Mouse (Mus musculus): ENCODE measurements around the gene Pbx1.

DNA sequence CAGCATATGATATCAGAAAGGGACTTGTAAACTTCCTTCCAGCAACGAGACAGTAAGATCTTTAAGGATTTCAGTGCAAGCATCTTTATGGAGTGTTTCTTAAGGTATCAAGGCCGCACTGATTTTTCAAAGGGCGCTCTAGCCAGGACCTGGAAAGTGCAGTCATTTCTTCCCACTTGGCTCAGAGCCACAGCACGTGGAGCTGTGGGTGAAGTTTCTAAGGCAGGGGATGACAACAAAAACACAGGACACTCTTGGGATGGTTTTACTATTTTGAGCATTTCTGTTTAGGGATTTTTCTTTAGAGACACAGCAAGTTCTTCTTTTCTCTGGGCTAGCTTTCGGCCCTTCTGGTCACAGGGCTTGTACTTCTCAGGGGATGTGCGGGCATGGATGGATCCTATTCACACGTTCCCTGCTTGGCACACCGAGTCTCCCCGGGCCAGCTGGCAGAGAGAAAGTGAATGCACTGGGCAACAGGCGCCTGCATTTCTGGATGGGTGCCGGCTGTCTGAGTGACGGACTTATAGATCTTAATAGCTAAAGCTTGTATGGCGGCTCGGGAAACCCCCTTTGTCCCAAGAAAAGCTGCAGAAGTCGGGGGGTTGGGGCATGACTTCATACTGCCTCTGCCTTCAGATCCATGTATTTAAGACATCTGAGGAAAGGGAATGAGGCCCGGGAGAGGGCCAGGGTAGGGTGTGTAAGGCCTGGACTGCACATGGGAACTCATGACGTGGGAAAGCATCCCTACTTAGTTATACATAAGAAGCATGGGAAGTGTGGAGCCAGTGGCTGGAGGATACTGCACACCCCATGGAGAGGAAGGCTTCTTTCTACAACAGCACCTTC is 215.9 kb downstream of the Pbx1 start:
- no peak for TF ChIP-seq ZNF384 (IDR thresholded peaks at IDR 0.05; ENCODE audit: low read depth, low read length)
- no peak for TF ChIP-seq MAFK (IDR thresholded peaks at IDR 0.05; ENCODE audit: borderline replicate concordance, low read depth, low read length)
- TF ChIP-seq ELF1 (IDR thresholded peaks at IDR 0.05; ENCODE audit: low read depth, low read length), result no peak
- TF ChIP-seq CTCF (IDR thresholded peaks at IDR 0.05 in 2 of 3, conservative IDR thresholded peaks at IDR 0.05 in 1 of 3; ENCODE audit: control insufficient read depth in 1 of 3, insufficient read depth in 1 of 3, low read depth in 2 of 3, low read length in 3 of 3, poor library complexity in 1 of 3, severe bottlenecking in 1 of 3), result no peak
- TF ChIP-seq USF2 (IDR thresholded peaks at IDR 0.05; ENCODE audit: borderline replicate concordance in 1 of 2, insufficient read depth in 1 of 2, low read depth in 1 of 2, low read length in 2 of 2), result no peak
- TF ChIP-seq TCF12 (IDR thresholded peaks at IDR 0.05; ENCODE audit: low read depth, low read length), result no peak
- no peak for TF ChIP-seq EP300 (IDR thresholded peaks at IDR 0.05; ENCODE audit: low read depth in 1 of 2, low read length in 2 of 2)
- no peak for TF ChIP-seq RAD21 (IDR thresholded peaks at IDR 0.05; ENCODE audit: low read depth, low read length)
- no peak for TF ChIP-seq NELFE (IDR thresholded peaks at IDR 0.05; ENCODE audit: low read depth, low read length)
- TF ChIP-seq POLR2A (IDR thresholded peaks at IDR 0.05; ENCODE audit: control insufficient read depth in 1 of 2, insufficient read depth in 1 of 2, low read depth in 1 of 2, low read length in 2 of 2, poor library complexity in 1 of 2), result no peak
- TF ChIP-seq ZMIZ1 (IDR thresholded peaks at IDR 0.05; ENCODE audit: low read depth, low read length), result no peak
- no peak for TF ChIP-seq BHLHE40 (IDR thresholded peaks at IDR 0.05; ENCODE audit: borderline replicate concordance, low read depth, low read length)
- TF ChIP-seq MYC (IDR thresholded peaks at IDR 0.05; ENCODE audit: low read depth, low read length), result no peak

Data from MEL (cell line).